8 mouse cellular contexts compared by ENCODE assay signal in the genomic region with DNA sequence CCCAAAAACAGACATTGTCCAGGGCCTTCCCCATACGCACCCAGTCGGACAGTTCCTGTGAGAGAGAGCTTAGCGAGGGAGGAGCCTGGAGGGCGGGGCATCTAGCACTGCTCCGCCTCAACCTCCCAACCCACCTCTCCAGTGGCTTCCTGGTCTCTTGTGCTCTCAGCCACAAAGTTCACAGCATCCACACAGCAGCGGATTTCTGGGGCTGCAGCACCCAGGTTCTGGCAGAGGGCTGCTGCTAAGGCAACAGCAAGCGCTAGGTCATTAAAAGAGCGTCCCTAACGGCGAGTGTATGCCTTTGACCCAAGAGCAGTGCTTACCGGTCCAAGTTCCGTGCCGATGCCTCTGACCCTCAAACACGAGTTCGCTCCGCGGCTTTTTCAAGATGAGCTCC. TPM values are rescaled to one million over a fixed set of nuclear protein-coding genes. Genes with fewer than 3 reads are reported as not detected.
DNase-seq lines count a peak whose midpoint lies in the region; ATAC-seq lines count a peak whose summit lies in the region.

No protein-coding gene starts in this region.

- 0 out of 2 replicates have a peak overlapping the region, but pooled peaks have one; percentile 16 for H3K27ac ChIP-seq in liver, embryonic 16.5 days (ENCODE audit: low read length)
- no peak overlapping the region for H3K27ac ChIP-seq in neural tube, embryonic 12.5 days

- H3K36me3 ChIP-seq in liver, embryonic 16.5 days (ENCODE audit: control insufficient read depth, insufficient read depth), result no peaks in the 10 kb centered on the region; the same call in 1 of the 2 replicates
- H3K36me3 ChIP-seq in neural tube, embryonic 12.5 days, result peaks cover 32% of the 10 kb centered on the region

- no peaks in the 10 kb centered on the region; the same call in 1 of the 2 replicates for H3K27me3 ChIP-seq in liver, embryonic 16.5 days (ENCODE audit: control insufficient read depth, insufficient read depth, low read depth, low read length)
- peaks cover 13% of the 10 kb centered on the region; the same call in 1 of the 2 replicates for H3K27me3 ChIP-seq in neural tube, embryonic 12.5 days (replicated peaks)

- peak; percentile 31 to 39 for DNase-seq in cerebellum, adult 18-20 months
- DNase-seq in cerebellum, adult 9-11 months, result no peak
- DNase-seq in cerebellum, postnatal 36 days, result peak; percentile 27 to 31
- peak; percentile 73 for DNase-seq in gastrocnemius, postnatal 14 days
- DNase-seq in thymus, postnatal 25 days, result peak; percentile 82

- peak overlapping the region; percentile 60 for H3K4me3 ChIP-seq in liver, embryonic 16.5 days (ENCODE audit: low read depth, low read length)
- peak overlapping the region; percentile 8; the same call in 1 of the 2 replicates for H3K4me3 ChIP-seq in neural tube, embryonic 12.5 days

- H3K4me1 ChIP-seq in liver, embryonic 16.5 days (ENCODE audit: control insufficient read depth, low read depth, low read length), result peaks cover 10% of the 10 kb centered on the region
- peaks cover 7% of the 10 kb centered on the region for H3K4me1 ChIP-seq in neural tube, embryonic 12.5 days

- ATAC-seq in inflammation-experienced regulatory T-cells, adult 6 months, result peak; percentile 96
- peak; percentile 86 for ATAC-seq in liver, embryonic 16.5 days (ENCODE audit: low read depth)
- ATAC-seq in neural tube, embryonic 12.5 days (ENCODE audit: low FRiP score, low read depth), result peak; percentile 50; the same call in 1 of the 2 replicates

- peak overlapping the region; percentile 89 for H3K4me2 ChIP-seq in liver, embryonic 16.5 days (ENCODE audit: low read depth, low read length)
- peak overlapping the region; percentile 58 for H3K4me2 ChIP-seq in neural tube, embryonic 12.5 days (replicated peaks)

- peak overlapping the region; percentile 53 for H3K9ac ChIP-seq in liver, embryonic 16.5 days (ENCODE audit: low read depth, low read length)
- H3K9ac ChIP-seq in neural tube, embryonic 12.5 days, result 0 out of 2 replicates have a peak overlapping the region, but pooled peaks have one; percentile 29

- intact Hi-C loops in gastrocnemius, postnatal 14 days (cut with DNase I; ENCODE audit: low total_unique reads), result loop anchor here (10.0 kb wide), 1 partner anchor 180 kb away; the partner anchor contains the start of gene Arrb2

- under 1% methylated on average over 17 of the region's 17 CpGs for whole genome bisulfite sequencing in liver, embryonic 16.5 days (ENCODE audit: insufficient replicate concordance)
- WGBS in neural tube, embryonic 12.5 days, result 3% methylated on average over 17 of the region's 17 CpGs

- no peaks in the 10 kb centered on the region for H3K9me3 ChIP-seq in liver, embryonic 16.5 days (replicated peaks; ENCODE audit: control insufficient read depth, low read length)
- H3K9me3 ChIP-seq in neural tube, embryonic 12.5 days, result no peaks in the 10 kb centered on the region

RNA-seq across cellular contexts. Expression of gene 4930544D05Rik, which starts 0.6 kb away (rescaled TPM):
- total RNA-seq in gastrocnemius, postnatal 14 days (2021), result not detected
- not detected for polyA plus RNA-seq in inflammation-experienced regulatory T-cells, adult 6 months (2017; shearing (Covaris generic))
- polyA plus RNA-seq in liver, embryonic 16.5 days (2015; fragmentation: Nextera tagmentation; extraction: Ambion mirVana), result not detected in 2 replicates
- not detected in 2 replicates for polyA plus RNA-seq in neural tube, embryonic 12.5 days (2016; fragmentation: Nextera tagmentation; extraction: Ambion mirVana)

RNA-seq across cellular contexts. Expression of gene Chrne, which starts 3.9 kb away (rescaled TPM):
- 10 to 100 TPM; 38.7 to 39.4 TPM for total RNA-seq in gastrocnemius, postnatal 14 days (2021)
- polyA plus RNA-seq in inflammation-experienced regulatory T-cells, adult 6 months (2017; shearing (Covaris generic)), result 1 to 10 TPM in 1 of 3 experiments, under 1 TPM in 2; 0.51 to 3.0 (median 0.78) TPM
- not detected in 2 replicates for polyA plus RNA-seq in liver, embryonic 16.5 days (2015; fragmentation: Nextera tagmentation; extraction: Ambion mirVana)
- polyA plus RNA-seq in neural tube, embryonic 12.5 days (2016; fragmentation: Nextera tagmentation; extraction: Ambion mirVana), result not detected in 2 replicates

RNA-seq across cellular contexts. Expression of gene Gp1ba, which starts 23.8 kb away (rescaled TPM):
- total RNA-seq in gastrocnemius, postnatal 14 days (2021), result under 1 TPM in 1 of 2 experiments, not detected in 1; 0.08 TPM
- under 1 TPM; 0.17 to 0.69 (median 0.21) TPM for polyA plus RNA-seq in inflammation-experienced regulatory T-cells, adult 6 months (2017; shearing (Covaris generic))
- 2.3 and 3.9 TPM in 2 replicates for polyA plus RNA-seq in liver, embryonic 16.5 days (2015; fragmentation: Nextera tagmentation; extraction: Ambion mirVana)
- polyA plus RNA-seq in neural tube, embryonic 12.5 days (2016; fragmentation: Nextera tagmentation; extraction: Ambion mirVana), result 0.26 and 0.49 TPM in 2 replicates

RNA-seq across cellular contexts. Expression of gene Rnf167, which starts 32.0 kb away (rescaled TPM):
- total RNA-seq in gastrocnemius, postnatal 14 days (2021), result 10 to 100 TPM; 34.9 to 35.7 TPM
- 100 to 1,000 TPM; 276 to 454 (median 423) TPM for polyA plus RNA-seq in inflammation-experienced regulatory T-cells, adult 6 months (2017; shearing (Covaris generic))
- polyA plus RNA-seq in liver, embryonic 16.5 days (2015; fragmentation: Nextera tagmentation; extraction: Ambion mirVana), result 76.4 and 79.6 TPM in 2 replicates
- 91.0 and 101 TPM in 2 replicates for polyA plus RNA-seq in neural tube, embryonic 12.5 days (2016; fragmentation: Nextera tagmentation; extraction: Ambion mirVana)

RNA-seq across cellular contexts. Expression of gene Slc25a11, which starts 32.2 kb away (rescaled TPM):
- 100 to 1,000 TPM; 278 to 315 TPM for total RNA-seq in gastrocnemius, postnatal 14 days (2021)
- 100 to 1,000 TPM in 2 of 3 experiments, 10 to 100 TPM in 1; 85.3 to 111 (median 111) TPM for polyA plus RNA-seq in inflammation-experienced regulatory T-cells, adult 6 months (2017; shearing (Covaris generic))
- polyA plus RNA-seq in liver, embryonic 16.5 days (2015; fragmentation: Nextera tagmentation; extraction: Ambion mirVana), result 74.5 and 79.2 TPM in 2 replicates
- 152 TPM in 2 replicates for polyA plus RNA-seq in neural tube, embryonic 12.5 days (2016; fragmentation: Nextera tagmentation; extraction: Ambion mirVana)
